Mouse (Mus musculus) forebrain, postnatal 0 days (tissue): ENCODE results near the gene Khdc1a. TPM values are rescaled to one million over a fixed set of nuclear protein-coding genes. Genes with fewer than 3 reads are reported as not detected.
"Not testable (repeated sequence)": the region's sequence is repeated elsewhere in the genome, so short reads cannot be mapped to it uniquely, and the experiment has no call there.

ENCODE experiments used
- ATAC-seq: fragments of 200-750 bp; cut with Nextera tagmentation; 2 replicates; pipeline ENCODE4 v1.8.0; 2017; ENCODE audit warnings: mild to moderate bottlenecking, moderate library complexity
- DNase-seq: peaks from one replicate; pipeline ENCODE4 v3.0.0-alpha.2; 2015
- H3K27ac ChIP-seq: fragments of 300-500 bp; sonication (generic); 2 replicates; pipeline ENCODE4 v1.5.1; 2014; ENCODE audit warnings: low read depth, mild to moderate bottlenecking, antibody characterized with exemption, low read length, moderate library complexity, mixed read lengths
- H3K27me3 ChIP-seq: fragments of 300-500 bp; sonication (generic); 2 replicates; pipeline ENCODE4 v1.6.1; 2014; ENCODE audit warnings: mild to moderate bottlenecking, low read length, mixed read lengths; ENCODE audit not compliant: insufficient read depth
- H3K36me3 ChIP-seq: fragments of 300-500 bp; sonication (generic); 2 replicates; pipeline ENCODE4 v1.6.1; 2014; ENCODE audit warnings: mild to moderate bottlenecking, moderate library complexity; ENCODE audit not compliant: insufficient read depth
- H3K4me1 ChIP-seq: fragments of 300-500 bp; sonication (generic); 2 replicates; pipeline ENCODE4 v1.6.1; 2014; ENCODE audit warnings: antibody characterized with exemption; ENCODE audit not compliant: insufficient read depth
- H3K4me2 ChIP-seq: fragments of 300-500 bp; sonication (generic); 2 replicates; pipeline ENCODE4 v1.6.1; 2014; ENCODE audit warnings: low read depth, mild to moderate bottlenecking, moderate library complexity
- H3K4me3 ChIP-seq: fragments of 300-500 bp; sonication (generic); 2 replicates; pipeline ENCODE4 v1.5.1; 2014; ENCODE audit warnings: low read depth, low read length, mixed read lengths
- H3K9ac ChIP-seq: fragments of 300-500 bp; sonication (generic); 2 replicates; pipeline ENCODE4 v1.6.1; 2014; ENCODE audit warnings: mild to moderate bottlenecking
- H3K9me3 ChIP-seq: fragments of 300-500 bp; sonication (generic); 2 replicates; pipeline ENCODE4 v1.6.1; 2016; ENCODE audit warnings: low read length
- CTCF ChIP-seq: sonication (generic); IDR thresholded peaks from 2 replicates; pipeline ENCODE4 v1.5.1; 2016; ENCODE audit warnings: antibody characterized with exemption, control low read depth, low read depth
- WGBS: fragments of 180-500 bp; shearing (Covaris S2); extraction: QIAGEN DNeasy Blood & Tissue Kit; methylation state at CpG from one replicate; pipeline ENCODE4 v1.1.7; 2014; 5-methylcytosine and 5-hydroxymethylcytosine counted together
- polyA plus RNA-seq: library from polyadenylated mRNA; unstranded; fragments of >200 nt; fragmentation: Nextera tagmentation; extraction: Ambion mirVana; gene quantifications from 2 replicates; pipeline ENCODE4 v1.2.1, GENCODE M21; 2015
- total RNA-seq: library from RNA; depleted of rRNA; stranded (reverse); fragments of >200 nt; gene quantifications from 2 replicates; pipeline ENCODE4 v1.2.3, GENCODE M21; 2014

Gene Khdc1a
- total and polyA plus RNA-seq, 2 experiments from 2014 or later, result not detected

DNA sequence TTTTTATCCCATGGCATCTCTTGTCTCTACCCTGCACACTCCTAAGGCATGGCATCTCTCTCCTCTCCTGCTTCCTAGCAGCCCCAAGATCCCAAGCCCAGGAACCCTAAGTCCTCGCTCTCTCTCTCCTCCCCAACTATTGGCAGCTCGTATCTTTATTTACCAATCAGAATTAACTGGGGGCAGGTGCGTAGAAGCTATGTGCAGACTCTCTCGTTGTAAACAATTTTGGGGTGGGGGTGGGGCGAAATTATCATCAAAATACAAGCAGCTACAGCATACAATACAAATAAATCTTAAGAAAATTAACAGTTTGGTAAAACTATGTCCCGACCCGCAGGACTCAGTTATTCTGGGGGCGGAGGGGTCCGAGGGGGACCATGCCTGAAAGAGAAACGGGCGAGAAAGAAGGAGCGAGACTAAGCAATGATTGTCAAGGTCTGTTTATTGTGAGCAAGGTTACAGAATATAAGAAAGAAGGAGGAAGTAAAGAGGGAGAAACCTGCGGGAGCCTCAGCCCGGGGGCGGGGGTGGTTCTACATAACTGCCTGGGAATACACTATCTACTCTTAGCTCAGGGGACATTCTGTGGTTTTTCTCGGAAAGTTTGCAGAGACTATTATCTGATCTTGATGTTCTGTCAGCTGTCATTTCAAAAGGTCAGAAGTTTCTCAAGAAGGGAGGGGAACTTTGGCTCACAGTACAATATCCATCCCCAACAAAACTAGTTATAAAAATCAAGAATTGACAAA is 16.0 kb upstream of the Khdc1a start:
- no peak for TF ChIP-seq CTCF
- no peak overlapping the region for H3K9ac ChIP-seq
- ATAC-seq (no peak), DNase-seq (no peak)
- H3K36me3 ChIP-seq, result no peaks in the 10 kb centered on the region
- no peak overlapping the region for H3K4me2 ChIP-seq
- no peak overlapping the region for H3K4me3 ChIP-seq
- H3K27ac ChIP-seq, result no peak overlapping the region
- WGBS, result 82% methylated on average over 16 of the region's 16 CpGs
- H3K9me3 ChIP-seq, result no peaks in the 10 kb centered on the region
- H3K4me1 ChIP-seq, result no peaks in the 10 kb centered on the region
- no peaks in the 10 kb centered on the region for H3K27me3 ChIP-seq

DNA sequence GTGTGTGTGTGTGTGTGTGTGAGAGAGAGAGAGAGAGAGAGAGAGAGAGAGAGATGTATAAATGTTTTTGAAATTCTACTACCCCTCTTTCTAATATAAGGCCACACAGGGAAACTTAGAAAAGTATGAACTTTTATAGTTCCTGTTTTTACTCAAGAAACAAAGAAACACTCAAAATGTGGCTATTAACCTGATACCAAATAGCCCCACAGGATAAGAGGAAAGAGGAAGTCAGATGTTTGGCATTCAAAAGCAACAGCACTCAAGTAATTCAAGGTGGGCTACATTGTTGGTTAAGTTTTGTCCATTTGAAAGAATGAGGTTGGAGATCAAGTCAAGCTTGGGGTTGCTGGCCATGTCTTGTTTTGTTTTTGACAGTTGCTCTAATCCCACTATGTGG is 13.6 kb upstream of the Khdc1a start:
- TF ChIP-seq CTCF, result no peak
- Histone ChIP-seq H3K36me3 (no peaks in the 10 kb centered on the region), H3K9ac (no peak overlapping the region), H3K4me3 (no peak overlapping the region), H3K9me3 (no peaks in the 10 kb centered on the region), H3K4me1 (no peaks in the 10 kb centered on the region), H3K4me2 (no peak overlapping the region), H3K27ac (no peak overlapping the region), H3K27me3 (no peaks in the 10 kb centered on the region)
- ATAC-seq (no peak), DNase-seq (no peak)

DNA sequence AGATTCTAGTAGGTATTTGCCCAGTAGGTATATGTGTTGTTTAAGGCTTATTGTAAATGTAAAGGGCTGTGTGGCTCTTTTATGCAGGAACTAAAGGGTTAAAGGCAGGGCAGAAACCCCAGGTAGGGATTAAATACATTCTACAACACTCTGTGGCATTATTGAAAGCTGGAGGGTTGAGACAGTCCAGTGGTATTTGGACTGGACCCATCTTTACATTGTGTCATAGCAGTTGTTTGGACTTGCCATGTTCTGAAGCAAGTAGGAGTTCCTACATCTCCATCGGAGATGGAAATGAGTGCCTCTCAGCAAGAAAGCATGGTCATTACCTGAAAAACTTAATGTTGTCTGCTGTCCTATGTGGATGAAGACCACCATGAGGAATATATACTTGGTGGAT is 8.7 kb upstream of the Khdc1a start:
- WGBS, result 96% methylated on average over 1 of the region's 1 CpGs
- Histone ChIP-seq H3K36me3 (no peaks in the 10 kb centered on the region), H3K27ac (no peak overlapping the region), H3K4me3 (no peak overlapping the region), H3K4me1 (no peaks in the 10 kb centered on the region), H3K9ac (no peak overlapping the region), H3K9me3 (no peaks in the 10 kb centered on the region), H3K27me3 (no peaks in the 10 kb centered on the region), H3K4me2 (no peak overlapping the region)
- DNase-seq, result no peak
- TF ChIP-seq CTCF, result no peak
- no peak for ATAC-seq

DNA sequence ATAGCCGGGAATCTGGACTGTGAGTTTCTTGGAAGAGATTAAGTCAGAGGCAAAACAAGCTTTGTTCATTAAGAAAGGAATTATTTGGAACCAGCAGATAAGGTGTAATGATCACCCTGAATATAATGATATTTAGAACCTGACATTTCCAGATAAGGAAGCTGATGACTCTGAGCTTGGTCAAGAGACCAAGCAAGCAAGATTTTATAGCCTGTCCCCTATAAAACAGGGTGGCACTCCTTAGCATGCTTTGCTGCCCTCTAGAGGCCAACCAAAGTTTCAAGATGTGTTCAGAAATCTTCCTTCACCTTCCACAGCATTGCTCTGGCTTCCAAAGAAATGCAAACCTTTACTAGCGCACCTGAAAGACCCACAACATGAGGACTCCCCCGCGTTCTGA is 5.2 kb upstream of the Khdc1a start:
- Histone ChIP-seq H3K36me3 (no peaks in the 10 kb centered on the region), H3K4me2 (no peak overlapping the region), H3K9ac (no peak overlapping the region), H3K4me3 (no peak overlapping the region), H3K27me3 (no peaks in the 10 kb centered on the region), H3K27ac (no peak overlapping the region), H3K9me3 (no peaks in the 10 kb centered on the region), H3K4me1 (no peaks in the 10 kb centered on the region)
- TF ChIP-seq CTCF, result peak; percentile 79
- peak; percentile 69 for DNase-seq
- peak; percentile 48; the same call in 1 of the 2 replicates for ATAC-seq
- 67% methylated on average over 4 of the region's 4 CpGs for WGBS

DNA sequence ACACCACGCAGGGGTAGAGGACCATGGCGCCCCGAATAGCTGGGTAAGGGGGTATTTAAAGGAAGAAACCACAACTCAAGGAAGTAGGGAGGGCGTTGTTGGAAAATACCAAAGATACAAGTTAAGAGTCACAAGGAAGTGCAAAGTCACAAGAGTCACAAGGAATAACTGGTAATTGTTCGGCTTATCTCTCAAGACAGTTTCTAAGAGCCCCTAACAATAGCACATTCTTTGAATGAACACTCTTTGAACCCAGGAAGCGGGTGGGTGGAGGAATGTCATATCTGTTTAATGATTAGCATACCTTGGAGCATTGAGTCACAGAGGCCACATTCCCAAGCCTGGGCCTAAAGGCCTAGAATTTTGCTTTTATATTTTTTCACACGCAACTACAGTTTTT is 4.7 kb upstream of the Khdc1a start:
- not testable (repeated sequence) for H3K27me3 ChIP-seq, H3K9ac ChIP-seq, H3K27ac ChIP-seq, H3K4me2 ChIP-seq, DNase-seq, ATAC-seq, H3K4me3 ChIP-seq, H3K36me3 ChIP-seq, H3K4me1 ChIP-seq, H3K9me3 ChIP-seq
- WGBS, result 92% methylated on average over 7 of the region's 7 CpGs

DNA sequence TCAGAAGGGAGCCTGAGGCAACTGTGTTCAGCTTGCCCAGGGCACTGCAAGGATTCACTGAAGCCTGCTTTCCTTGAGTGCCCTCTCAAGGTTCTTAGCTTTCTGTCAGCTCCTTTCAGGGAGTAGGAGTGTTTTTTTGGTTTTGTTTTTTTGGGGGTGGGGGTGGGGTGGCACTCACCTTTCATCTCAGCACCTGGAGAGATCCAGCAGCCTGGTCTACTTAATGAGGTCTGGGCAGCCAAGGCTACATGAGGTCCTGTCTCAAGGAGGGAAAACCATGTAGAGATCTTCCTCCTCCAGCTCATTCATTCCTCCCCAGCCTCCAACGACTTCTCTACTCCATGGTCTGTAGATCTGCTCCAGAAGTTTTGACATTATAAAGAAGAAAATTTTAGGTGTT is 18.6 kb downstream of the Khdc1a start, which contains the start of gene Khdc1c:
Gene Khdc1c, plus strand, starts transcription at position 301 of the 400 bp plus-strand sequence.
- H3K36me3 ChIP-seq, H3K27me3 ChIP-seq, H3K4me3 ChIP-seq, H3K9me3 ChIP-seq, ATAC-seq, H3K4me2 ChIP-seq, H3K9ac ChIP-seq, H3K27ac ChIP-seq, H3K4me1 ChIP-seq, DNase-seq: not testable (repeated sequence)
- WGBS, result 89% methylated on average over 1 of the region's 1 CpGs

DNA sequence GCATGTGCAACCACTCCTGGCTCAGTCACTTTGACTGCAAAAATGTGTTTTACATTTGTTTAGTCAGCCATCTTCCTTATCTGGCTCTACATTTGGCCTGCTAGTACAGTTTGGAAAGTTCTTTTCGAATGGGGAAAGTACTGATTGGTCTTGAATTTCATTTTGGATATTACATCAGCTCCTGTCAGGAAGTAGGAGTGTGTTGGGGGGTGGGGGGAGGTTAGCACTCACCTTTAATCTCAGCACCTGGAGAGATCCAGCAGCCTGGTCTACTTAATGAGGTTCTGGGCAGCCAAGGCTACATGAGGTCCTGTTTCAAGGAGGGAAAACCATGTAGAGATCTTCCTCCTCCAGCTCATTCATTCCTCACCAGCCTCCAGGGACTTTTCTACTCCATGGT is 33.8 kb downstream of the Khdc1a start, which contains the start of gene Khdc1b:
Gene Khdc1b, plus strand, starts transcription at position 301 of the 400 bp plus-strand sequence.
- WGBS, result 80% methylated on average over 1 of the region's 1 CpGs
- TF ChIP-seq CTCF, result no peak
- Histone ChIP-seq H3K9ac (no peak within 1 kb of the TSS), H3K27me3 (no peaks in the 10 kb centered on the region), H3K9me3 (no peaks in the 10 kb centered on the region), H3K27ac (no peak within 1 kb of the TSS), H3K36me3 (no peaks in the 10 kb centered on the region), H3K4me3 (no peak within 1 kb of the TSS), H3K4me2 (no peak within 1 kb of the TSS), H3K4me1 (no peaks in the 10 kb centered on the region)
- DNase-seq, result no peak
- no peak for ATAC-seq
